Mouse (Mus musculus) small intestine, adult 2 months (tissue): ENCODE measurements at regions not wholly inside any gene's neighbourhood (a gene's known extent, or its start where the extent isn't known, plus 50 kb on each side); places are given as distances from the start of the nearest gene placed in this dataset.

ENCODE experiments used
- H3K27ac ChIP-seq: fragments of 200-500 bp; 2 replicates; pipeline ENCODE4 v1.5.1; 2012; ENCODE audit warnings: low read depth, low read length, control low read depth, inconsistent platforms; ENCODE audit not compliant: insufficient read depth
- H3K27me3 ChIP-seq: fragments of 200-500 bp; 2 replicates; pipeline ENCODE4 v1.6.1; 2012; ENCODE audit warnings: mild to moderate bottlenecking, moderate library complexity, low read length, inconsistent platforms; ENCODE audit not compliant: control insufficient read depth, insufficient read depth
- H3K36me3 ChIP-seq: fragments of 200-500 bp; 2 replicates; pipeline ENCODE4 v1.6.1; 2012; ENCODE audit warnings: mild to moderate bottlenecking, low read length, control low read depth, inconsistent platforms; ENCODE audit not compliant: control insufficient read depth, insufficient read depth
- H3K4me1 ChIP-seq: fragments of 200-500 bp; 2 replicates; pipeline ENCODE4 v1.6.1; 2012; ENCODE audit warnings: low read length, inconsistent platforms, mixed read lengths; ENCODE audit not compliant: control insufficient read depth, insufficient read depth, insufficient read length
- H3K4me3 ChIP-seq: fragments of 200-500 bp; 2 replicates; pipeline ENCODE4 v1.5.1; 2012; ENCODE audit warnings: low read depth, mild to moderate bottlenecking, control low read depth, inconsistent platforms, low read length, moderate library complexity
- CTCF ChIP-seq: fragments of 200-500 bp; IDR thresholded peaks from 2 replicates; pipeline ENCODE4 v1.5.1; 2012; ENCODE audit warnings: low read depth, mild to moderate bottlenecking, control low read depth, inconsistent platforms, low read length, moderate library complexity, mixed read lengths; ENCODE audit not compliant: insufficient replicate concordance, insufficient read length; ENCODE audit errors: extremely low read depth
- POLR2A ChIP-seq: fragments of 200-500 bp; IDR thresholded peaks from 2 replicates; pipeline ENCODE4 v1.6.1; 2012; ENCODE audit warnings: low read depth, mild to moderate bottlenecking, control low read depth, inconsistent platforms, low read length, moderate library complexity
- WGBS: fragments of 180-500 bp; shearing (Covaris S2); methylation state at CpG from one replicate; pipeline ENCODE4 v1.1.7; 2018; 5-methylcytosine and 5-hydroxymethylcytosine counted together

DNA sequence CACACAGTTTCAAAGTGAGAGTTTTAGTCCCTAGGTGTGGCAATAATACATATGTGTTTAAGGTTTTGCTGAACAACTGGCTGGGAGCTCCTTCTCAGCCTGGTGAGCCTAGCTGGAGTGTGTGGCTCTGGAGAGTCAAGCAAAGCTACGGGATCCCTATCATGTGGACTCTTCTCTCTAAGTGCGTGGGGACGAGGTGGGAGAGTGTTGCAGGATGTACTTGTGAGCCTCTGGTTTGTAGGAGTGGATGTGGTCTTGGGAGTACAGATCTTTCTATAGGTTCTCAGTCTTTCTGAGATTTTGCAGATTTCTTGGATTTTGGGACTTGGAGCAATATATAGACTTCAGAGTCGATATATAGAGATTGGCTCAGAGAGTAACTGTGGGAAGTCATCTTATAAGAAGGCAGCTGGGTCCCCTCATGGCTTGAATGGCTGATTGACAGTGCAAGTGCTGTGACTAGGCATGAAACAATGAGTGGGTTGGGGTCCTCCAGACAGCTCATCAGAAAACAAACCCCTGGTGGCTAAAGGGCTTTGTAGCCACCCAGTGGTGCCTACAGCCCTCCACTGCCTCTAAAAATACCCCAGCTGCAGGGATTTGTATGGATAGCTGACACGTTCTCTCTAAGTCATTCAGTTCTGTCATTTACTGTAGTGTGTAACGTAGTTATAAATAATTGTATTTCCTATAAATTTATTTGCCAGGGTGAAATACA is 486.1 kb downstream of the Cdh26 start:
- TF ChIP-seq POLR2A: no peak
- no peak for TF ChIP-seq CTCF
- Histone ChIP-seq H3K4me1 (no peaks in the 10 kb centered on the region), H3K36me3 (no peaks in the 10 kb centered on the region), H3K27me3 (no peaks in the 10 kb centered on the region), H3K4me3 (no peak overlapping the region), H3K27ac (no peak overlapping the region)
- WGBS: 81% methylated on average over 6 of the region's 6 CpGs

DNA sequence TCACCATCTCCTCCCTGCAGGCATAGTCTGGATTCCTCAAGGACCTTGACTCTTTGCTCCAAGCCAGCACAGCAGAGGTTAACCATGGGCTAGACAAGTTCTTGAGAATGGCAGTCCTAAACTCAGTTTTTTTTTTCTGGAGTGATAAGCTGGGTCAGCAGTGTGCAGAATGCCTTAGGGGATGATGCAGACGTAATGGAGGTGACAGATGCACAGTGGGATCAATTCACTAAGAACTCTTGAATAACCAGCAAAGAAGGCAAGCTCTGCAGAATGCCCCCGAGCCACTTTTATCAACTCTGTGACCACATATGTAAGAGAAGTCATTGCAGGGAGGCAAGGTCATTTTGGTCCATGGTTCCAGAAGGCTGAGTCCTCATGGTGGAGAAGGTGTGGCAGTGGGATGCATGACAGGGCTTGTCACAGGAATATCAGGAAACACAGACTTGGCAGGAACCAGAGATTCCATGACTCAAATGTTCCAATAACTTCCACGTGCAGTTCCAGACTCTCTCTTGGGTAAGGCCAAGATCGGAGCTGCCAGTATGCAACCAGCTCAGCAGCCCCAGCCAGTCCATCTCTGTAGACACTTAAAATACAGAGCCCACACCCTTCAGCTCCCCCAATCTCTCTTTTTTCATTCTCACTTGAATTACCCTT is 494.3 kb downstream of the Cdh26 start:
- Histone ChIP-seq H3K27me3 (no peaks in the 10 kb centered on the region), H3K36me3 (no peaks in the 10 kb centered on the region), H3K27ac (no peak overlapping the region), H3K4me3 (no peak overlapping the region), H3K4me1 (no peaks in the 10 kb centered on the region)
- TF ChIP-seq CTCF: no peak
- TF ChIP-seq POLR2A: no peak
- WGBS: 66% methylated on average over 4 of the region's 4 CpGs

DNA sequence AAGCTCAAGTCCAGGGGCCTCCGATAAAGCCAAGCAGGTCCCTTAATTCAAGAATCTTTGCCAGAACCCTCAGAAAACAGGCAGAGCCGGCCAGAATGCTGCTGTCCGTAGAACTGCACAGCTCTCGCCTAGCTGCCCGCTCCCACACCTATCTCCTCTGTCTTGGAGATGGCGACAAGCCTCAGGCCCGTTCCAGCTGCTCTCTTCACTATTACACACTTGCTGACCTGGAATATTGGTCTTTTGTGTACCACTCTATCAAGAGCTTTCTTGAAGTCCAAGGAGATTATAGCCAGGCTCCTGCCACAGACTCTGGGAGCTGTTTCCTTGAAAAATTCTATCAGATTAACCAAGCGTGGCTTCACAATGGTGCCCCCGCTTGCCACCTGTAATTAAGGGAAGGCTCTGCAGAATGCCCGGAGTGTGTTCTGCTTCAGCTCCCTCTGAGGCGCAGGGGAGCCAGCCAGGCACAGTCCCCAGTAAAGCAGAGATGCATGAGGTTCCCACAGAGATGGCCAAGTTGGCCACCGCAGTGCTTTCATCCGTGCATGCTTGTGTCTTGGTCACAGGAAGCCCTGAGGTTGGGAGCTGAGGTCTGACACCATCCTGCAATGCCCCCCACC is 496.8 kb downstream of the Cdh26 start:
- TF ChIP-seq CTCF (no peak), POLR2A (no peak)
- 81% methylated on average over 13 of the region's 13 CpGs for WGBS
- H3K27ac ChIP-seq: no peak overlapping the region

DNA sequence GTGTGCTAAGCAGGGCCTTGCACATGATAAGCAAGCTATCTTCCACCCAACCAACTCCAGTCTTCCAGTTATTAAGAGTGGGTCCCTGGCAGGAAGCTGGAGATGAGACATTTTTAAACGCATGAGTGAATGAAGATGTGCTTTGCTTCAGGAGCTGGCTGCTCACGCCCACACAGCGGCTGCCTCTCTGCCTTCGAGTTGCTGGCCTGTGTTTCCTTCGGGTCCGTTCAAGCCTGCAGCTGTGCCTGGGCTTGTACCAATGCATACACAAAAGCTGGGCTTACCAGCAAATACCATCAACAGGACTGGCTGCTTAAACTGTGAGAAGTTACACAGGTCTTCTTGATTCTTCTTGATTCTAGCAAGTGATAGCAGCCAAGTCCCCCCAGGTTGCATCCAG is 498.7 kb downstream of the Cdh26 start:
- Histone ChIP-seq H3K27ac (no peak overlapping the region), H3K27me3 (no peaks in the 10 kb centered on the region), H3K4me3 (no peak overlapping the region), H3K4me1 (peaks cover 3% of the 10 kb centered on the region), H3K36me3 (no peaks in the 10 kb centered on the region)
- 77% methylated on average over 6 of the region's 6 CpGs for WGBS
- TF ChIP-seq CTCF (no peak), POLR2A (no peak)

More for the DNA sequence above, 496.8 kb downstream of the Cdh26 start:
- no peaks in the 10 kb centered on the region for H3K36me3 ChIP-seq
- H3K4me1 ChIP-seq: peaks cover 3% of the 10 kb centered on the region
- H3K4me3 ChIP-seq: no peak overlapping the region
- no peaks in the 10 kb centered on the region for H3K27me3 ChIP-seq

DNA sequence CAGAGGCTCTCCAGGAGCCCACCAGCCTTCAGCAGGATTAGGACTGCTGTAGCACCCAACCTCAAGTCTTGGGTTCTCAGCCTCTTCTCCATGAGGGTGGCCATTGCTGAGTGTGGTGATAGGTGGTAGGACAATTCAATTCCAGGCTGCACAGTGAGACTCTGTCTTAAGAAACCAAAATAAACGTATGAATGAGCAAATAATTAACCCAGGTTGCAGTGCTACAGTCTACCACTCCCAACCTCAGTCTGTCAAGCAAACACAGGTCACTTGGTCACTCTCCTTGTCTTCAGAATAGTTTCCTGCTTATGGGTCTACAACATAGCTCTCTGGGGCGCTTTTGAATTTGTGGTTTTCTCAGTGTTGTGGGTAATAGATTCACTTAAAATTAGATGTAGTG is 499.8 kb downstream of the Cdh26 start:
- TF ChIP-seq POLR2A: no peak
- no peaks in the 10 kb centered on the region for H3K36me3 ChIP-seq
- no peak overlapping the region for H3K4me3 ChIP-seq
- peaks cover 3% of the 10 kb centered on the region for H3K4me1 ChIP-seq
- whole genome bisulfite sequencing: 29% methylated on average over 2 of the region's 2 CpGs
- no peak overlapping the region for H3K27ac ChIP-seq
- H3K27me3 ChIP-seq: no peaks in the 10 kb centered on the region

DNA sequence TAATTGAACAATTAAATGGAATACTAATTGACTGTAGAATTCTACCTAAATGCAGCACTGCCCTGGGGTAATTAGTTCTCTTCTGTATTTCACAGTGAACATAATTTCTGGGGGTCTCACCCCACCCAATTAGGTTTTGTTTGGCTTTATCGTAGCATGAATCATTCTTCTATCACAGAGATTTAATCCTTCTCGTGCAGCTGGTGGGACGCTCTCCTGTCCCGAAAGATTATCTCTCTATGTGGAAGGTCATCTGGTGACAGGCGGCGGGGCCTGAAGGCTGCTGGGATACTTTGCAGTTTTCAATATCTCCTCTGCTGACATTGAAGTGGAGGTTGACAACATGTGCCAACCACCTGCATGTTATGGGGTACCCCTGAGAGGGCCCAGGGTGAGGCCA is 493.8 kb upstream of the Cdh4 start:
- Histone ChIP-seq H3K27me3 (no peaks in the 10 kb centered on the region), H3K4me3 (no peak overlapping the region), H3K36me3 (no peaks in the 10 kb centered on the region), H3K4me1 (no peaks in the 10 kb centered on the region), H3K27ac (no peak overlapping the region)
- TF ChIP-seq POLR2A: no peak
- no peak for TF ChIP-seq CTCF
- 88% methylated on average over 6 of the region's 6 CpGs for WGBS

DNA sequence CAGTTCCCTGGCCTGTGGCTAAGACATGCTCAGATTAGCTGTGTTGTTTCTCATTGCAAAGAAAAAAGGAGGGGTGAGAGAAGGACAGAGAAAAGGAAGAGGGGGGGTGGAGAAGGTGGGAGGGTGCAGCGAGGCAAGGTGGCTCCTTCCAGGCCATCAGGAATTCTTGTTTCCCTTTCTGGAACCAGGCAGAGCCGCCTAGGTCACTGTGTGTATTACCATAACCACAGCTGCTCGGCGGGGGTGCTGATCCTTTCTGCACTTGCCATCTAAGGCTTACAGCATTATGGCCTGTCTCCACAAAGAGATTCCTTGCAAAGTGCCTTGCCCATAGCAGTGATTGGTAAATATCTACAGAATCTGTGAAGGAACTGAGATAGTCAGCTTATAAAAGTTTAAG is 493.1 kb upstream of the Cdh4 start:
- no peak for TF ChIP-seq CTCF
- TF ChIP-seq POLR2A: no peak
- Histone ChIP-seq H3K4me3 (no peak overlapping the region), H3K27ac (no peak overlapping the region), H3K4me1 (no peaks in the 10 kb centered on the region), H3K27me3 (no peaks in the 10 kb centered on the region), H3K36me3 (no peaks in the 10 kb centered on the region)
- 49% methylated on average over 4 of the region's 4 CpGs for WGBS
